Mouse (Mus musculus): ENCODE results near the gene Rpl32. TPM values are rescaled to one million over a fixed set of nuclear protein-coding genes. Genes with fewer than 3 reads are reported as not detected.
A peak's percentile ranks its signal among the peaks of the same experiment; 100 is the strongest.

The Rpl32 gene
- polyA plus RNA-seq, 2 experiments, result 1,510 to 1,878 TPM

GRCm38 (mm10) chr6:115774501-115774921 lies 34.0 kb downstream of the Rpl32 start, which contains the start of gene Cand2:
Gene Cand2, plus strand, starts transcription at chr6:115774538.
- no peaks in the 10 kb centered on the region for H3K9me3 ChIP-seq (ENCODE audit: control insufficient read depth, low read length)
- peaks cover 3 to 14% of the 10 kb centered on the region in 2 experiments; a peak in 3 of 4 replicates for H3K4me1 ChIP-seq (replicated peaks; ENCODE audit: control insufficient read depth in 2 of 2, insufficient read depth in 2 of 2, low read length in 1 of 2)
- no peak within 1 kb of the TSS for H3K27ac ChIP-seq
- H3K36me3 ChIP-seq (replicated peaks; ENCODE audit: control insufficient read depth, insufficient read depth, low read depth), result no peaks in the 10 kb centered on the region
- WGBS (ENCODE audit: insufficient replicate concordance), result under 1% methylated on average over 24 of the region's 28 CpGs
- H3K4me3 ChIP-seq (ENCODE audit: insufficient read depth in 1 of 2, low read depth in 2 of 2, low read length in 2 of 2), result peak within 1 kb of the TSS; percentile 67 to 70
- peak; percentile 55 for ATAC-seq (ENCODE audit: insufficient read depth)
- peak within 1 kb of the TSS; percentile 80 for H3K4me2 ChIP-seq (ENCODE audit: low read depth)
- TF ChIP-seq EP300 (IDR thresholded peaks at IDR 0.05; ENCODE audit: low read depth), result no peak
- TF ChIP-seq CTCF (IDR thresholded peaks at IDR 0.05; ENCODE audit: low read depth), result no peak
- H3K27me3 ChIP-seq (ENCODE audit: control insufficient read depth, insufficient read depth, low read length), result no peaks in the 10 kb centered on the region
- no peak for DNase-seq (ENCODE audit: low read depth in 3 of 3, low spot score in 3 of 3)
- peak within 1 kb of the TSS; percentile 63 for H3K9ac ChIP-seq (replicated peaks)

GRCm38 (mm10) chr6:115773966-115774413 lies 34.6 kb downstream of the Rpl32 start:
- no peaks in the 10 kb centered on the region for H3K9me3 ChIP-seq (ENCODE audit: control insufficient read depth, low read length)
- peak overlapping the region; percentile 34; the same call in 1 of the 2 replicates for H3K9ac ChIP-seq (replicated peaks)
- no peaks in the 10 kb centered on the region for H3K27me3 ChIP-seq (ENCODE audit: control insufficient read depth, insufficient read depth, low read length)
- WGBS (ENCODE audit: insufficient replicate concordance), result 2% methylated on average over 14 of the region's 14 CpGs
- no peaks in the 10 kb centered on the region for H3K36me3 ChIP-seq (replicated peaks; ENCODE audit: control insufficient read depth, insufficient read depth, low read depth)
- H3K27ac ChIP-seq, result no peak overlapping the region
- peaks cover 3 to 14% of the 10 kb centered on the region in 2 experiments; a peak in 3 of 4 replicates for H3K4me1 ChIP-seq (replicated peaks; ENCODE audit: control insufficient read depth in 2 of 2, insufficient read depth in 2 of 2, low read length in 1 of 2)
- DNase-seq (ENCODE audit: low read depth in 3 of 3, low spot score in 3 of 3), result no peak
- ATAC-seq (ENCODE audit: insufficient read depth), result peak; percentile 40; the same call in 1 of the 2 replicates
- no peak for TF ChIP-seq CTCF (IDR thresholded peaks at IDR 0.05; ENCODE audit: low read depth)
- no peak for TF ChIP-seq EP300 (IDR thresholded peaks at IDR 0.05; ENCODE audit: low read depth)
- peak overlapping the region; percentile 80 for H3K4me2 ChIP-seq (ENCODE audit: low read depth)
- H3K4me3 ChIP-seq (ENCODE audit: insufficient read depth in 1 of 2, low read depth in 2 of 2, low read length in 2 of 2), result peak overlapping the region; percentile 34 to 46

- Histone ChIP-seq H3K4me2 (ENCODE audit: low read depth) (no peak overlapping the region), H3K27me3 (ENCODE audit: control insufficient read depth, insufficient read depth, low read length) (no peaks in the 10 kb centered on the region), H3K4me1 (replicated peaks; ENCODE audit: control insufficient read depth in 2 of 2, insufficient read depth in 2 of 2, low read length in 1 of 2) (peaks cover 3 to 20% of the 10 kb centered on the region in 2 experiments; a peak in 3 of 4 replicates), H3K4me3 (ENCODE audit: insufficient read depth in 1 of 2, low read depth in 2 of 2, low read length in 2 of 2) (no peak overlapping the region), H3K27ac (no peak overlapping the region), H3K36me3 (replicated peaks; ENCODE audit: control insufficient read depth, insufficient read depth, low read depth) (no peaks in the 10 kb centered on the region), H3K9me3 (ENCODE audit: control insufficient read depth, low read length) (no peaks in the 10 kb centered on the region), H3K9ac (replicated peaks) (no peak overlapping the region)
- DNase-seq (ENCODE audit: low read depth in 3 of 3, low spot score in 3 of 3) (no peak), ATAC-seq (ENCODE audit: insufficient read depth) (no peak)
- TF ChIP-seq EP300 (IDR thresholded peaks at IDR 0.05; ENCODE audit: low read depth), result no peak
- peak; percentile 41; the same call in 1 of the 2 replicates for TF ChIP-seq CTCF (IDR thresholded peaks at IDR 0.05; ENCODE audit: low read depth)
- WGBS (ENCODE audit: insufficient replicate concordance), result 73% methylated on average over 1 of the region's 1 CpGs
Measured at GRCm38 (mm10) chr6:115772604-115773003, 35.9 kb downstream of the Rpl32 start.

GRCm38 (mm10) chr6:115772201-115772600 lies 36.3 kb downstream of the Rpl32 start:
- H3K4me3 ChIP-seq (ENCODE audit: insufficient read depth in 1 of 2, low read depth in 2 of 2, low read length in 2 of 2), result no peak overlapping the region
- no peak overlapping the region for H3K9ac ChIP-seq (replicated peaks)
- H3K4me2 ChIP-seq (ENCODE audit: low read depth), result no peak overlapping the region
- ATAC-seq (ENCODE audit: insufficient read depth), result no peak
- no peaks in the 10 kb centered on the region for H3K9me3 ChIP-seq (ENCODE audit: control insufficient read depth, low read length)
- TF ChIP-seq EP300 (IDR thresholded peaks at IDR 0.05; ENCODE audit: low read depth) (no peak), CTCF (IDR thresholded peaks at IDR 0.05; ENCODE audit: low read depth) (no peak; the same call in 1 of the 2 replicates)
- H3K36me3 ChIP-seq (replicated peaks; ENCODE audit: control insufficient read depth, insufficient read depth, low read depth), result no peaks in the 10 kb centered on the region
- H3K4me1 ChIP-seq (replicated peaks; ENCODE audit: control insufficient read depth in 2 of 2, insufficient read depth in 2 of 2, low read length in 1 of 2), result peaks cover 3 to 24% of the 10 kb centered on the region in 2 experiments; a peak in 3 of 4 replicates
- H3K27me3 ChIP-seq (ENCODE audit: control insufficient read depth, insufficient read depth, low read length), result no peaks in the 10 kb centered on the region
- WGBS (ENCODE audit: insufficient replicate concordance), result 66% methylated on average over 6 of the region's 6 CpGs
- no peak overlapping the region for H3K27ac ChIP-seq
- no peak for DNase-seq (ENCODE audit: low read depth in 3 of 3, low spot score in 3 of 3)

GRCm38 (mm10) chr6:115770852-115771251 lies 37.7 kb downstream of the Rpl32 start:
- H3K36me3 ChIP-seq (replicated peaks; ENCODE audit: control insufficient read depth, insufficient read depth, low read depth), result no peaks in the 10 kb centered on the region
- H3K9ac ChIP-seq (replicated peaks), result no peak overlapping the region
- H3K4me1 ChIP-seq (replicated peaks; ENCODE audit: control insufficient read depth in 2 of 2, insufficient read depth in 2 of 2, low read length in 1 of 2), result peaks cover 3 to 19% of the 10 kb centered on the region in 2 experiments; a peak in 3 of 4 replicates
- H3K27ac ChIP-seq, result no peak overlapping the region
- no peaks in the 10 kb centered on the region for H3K9me3 ChIP-seq (ENCODE audit: control insufficient read depth, low read length)
- ATAC-seq (ENCODE audit: insufficient read depth) (no peak), DNase-seq (ENCODE audit: low read depth in 3 of 3, low spot score in 3 of 3) (no peak)
- H3K4me3 ChIP-seq (ENCODE audit: insufficient read depth in 1 of 2, low read depth in 2 of 2, low read length in 2 of 2), result no peak overlapping the region
- H3K4me2 ChIP-seq (ENCODE audit: low read depth), result no peak overlapping the region
- WGBS (ENCODE audit: insufficient replicate concordance), result 55% methylated on average over 4 of the region's 4 CpGs
- no peak for TF ChIP-seq EP300 (IDR thresholded peaks at IDR 0.05; ENCODE audit: low read depth)
- TF ChIP-seq CTCF (IDR thresholded peaks at IDR 0.05; ENCODE audit: low read depth), result no peak
- no peaks in the 10 kb centered on the region for H3K27me3 ChIP-seq (ENCODE audit: control insufficient read depth, insufficient read depth, low read length)

Data from liver, embryonic 14.5 days (tissue).